9 mouse cellular contexts compared by ENCODE assay signal in genomic region chr11:118911307-118912070, GRCm38 (mm10). TPM values are rescaled to one million over a fixed set of nuclear protein-coding genes. Genes with fewer than 3 reads are reported as not detected.
DNase-seq lines count a peak whose midpoint lies in the region; ATAC-seq lines count a peak whose summit lies in the region.
"Had no signal": no experiment of that assay in that cellular context is flagged by ENCODE, and none has a peak within 500 bp of the region (broad histone marks: within the 10 kb centered on the region; RNA-seq: fewer than 3 reads in every experiment).

Gene Rbfox3 (minus strand): TSS chr11:118911597.

- no peak within 1 kb of the TSS for H3K4me2 ChIP-seq in kidney, embryonic 16.5 days (replicated peaks; ENCODE audit: low read depth, low read length)
- peak within 1 kb of the TSS; percentile 92; the same call in 1 of the 2 replicates for H3K4me2 ChIP-seq in forebrain, embryonic 14.5 days (ENCODE audit: low read length)
- no peak within 1 kb of the TSS for H3K4me2 ChIP-seq in midbrain, embryonic 12.5 days (replicated peaks)

- no peak within 1 kb of the TSS for H3K9ac ChIP-seq in kidney, embryonic 16.5 days (replicated peaks; ENCODE audit: low read length)
- H3K9ac ChIP-seq in forebrain, embryonic 14.5 days (ENCODE audit: low read length): no peak within 1 kb of the TSS
- no peak within 1 kb of the TSS for H3K9ac ChIP-seq in midbrain, embryonic 12.5 days (replicated peaks)
- H3K9ac ChIP-seq: heart, embryonic 15.5 days had no signal

- H3K4me1 ChIP-seq in kidney, embryonic 16.5 days (ENCODE audit: insufficient read depth, low read length): peaks cover 18% of the 10 kb centered on the region
- H3K4me1 ChIP-seq in forebrain, embryonic 14.5 days (ENCODE audit: control insufficient read depth, insufficient read depth, low read length): peaks cover 13% of the 10 kb centered on the region
- H3K4me1 ChIP-seq in midbrain, embryonic 12.5 days: peaks cover 53% of the 10 kb centered on the region

- H3K27ac ChIP-seq in kidney, embryonic 16.5 days (ENCODE audit: low read length): no peak within 1 kb of the TSS
- H3K27ac ChIP-seq in forebrain, embryonic 14.5 days (ENCODE audit: low read depth, low read length): no peak within 1 kb of the TSS
- peak within 1 kb of the TSS; percentile 43 for H3K27ac ChIP-seq in midbrain, embryonic 12.5 days (replicated peaks)
- H3K27ac ChIP-seq: heart, embryonic 15.5 days had no signal

- no peak within 1 kb of the TSS for H3K4me3 ChIP-seq in kidney, embryonic 16.5 days (ENCODE audit: low read length)
- no peak within 1 kb of the TSS for H3K4me3 ChIP-seq in forebrain, embryonic 14.5 days (ENCODE audit: low read depth, low read length)
- H3K4me3 ChIP-seq in midbrain, embryonic 12.5 days: no peak within 1 kb of the TSS

- H3K27me3 ChIP-seq in kidney, embryonic 16.5 days (ENCODE audit: insufficient read depth, low read length): peaks cover 61% of the 10 kb centered on the region
- H3K27me3 ChIP-seq in forebrain, embryonic 14.5 days (replicated peaks; ENCODE audit: control insufficient read depth, insufficient read depth, low read length): peaks cover 13% of the 10 kb centered on the region; the same call in 1 of the 2 replicates
- peaks cover 54% of the 10 kb centered on the region for H3K27me3 ChIP-seq in midbrain, embryonic 12.5 days

- no peaks in the 10 kb centered on the region for H3K9me3 ChIP-seq in kidney, embryonic 16.5 days (ENCODE audit: low read length)
- no peaks in the 10 kb centered on the region for H3K9me3 ChIP-seq in forebrain, embryonic 14.5 days (replicated peaks; ENCODE audit: control insufficient read depth, low read length)
- H3K9me3 ChIP-seq in midbrain, embryonic 12.5 days: no peaks in the 10 kb centered on the region
- H3K9me3 ChIP-seq: heart, embryonic 15.5 days had no signal

- ATAC-seq in kidney, embryonic 16.5 days (ENCODE audit: low FRiP score, low TSS enrichment): no peak
- ATAC-seq in forebrain, embryonic 14.5 days: no peak
- ATAC-seq in midbrain, embryonic 12.5 days (ENCODE audit: low FRiP score, low read depth): no peak
- ATAC-seq in megakaryocyte, adult 5-6 weeks (ENCODE audit: poor library complexity, severe bottlenecking): no peak

- DNase-seq in kidney, adult 9 months: peak; percentile 14
- peak; percentile 9 for DNase-seq in adipocyte (ENCODE audit: low spot score)
- peak; percentile 60 for DNase-seq in forebrain, embryonic 14.5 days (ENCODE audit: low spot score)
- no peak for DNase-seq in gastrocnemius, postnatal 4 days (ENCODE audit: low spot score in 2 of 2)
- no peak for DNase-seq in heart, adult 11 months

- H3K36me3 ChIP-seq in kidney, embryonic 16.5 days (ENCODE audit: insufficient read depth, low read length): no peaks in the 10 kb centered on the region
- H3K36me3 ChIP-seq in forebrain, embryonic 14.5 days (ENCODE audit: control insufficient read depth, insufficient read depth, low read length): no peaks in the 10 kb centered on the region
- no peaks in the 10 kb centered on the region for H3K36me3 ChIP-seq in midbrain, embryonic 12.5 days
- H3K36me3 ChIP-seq: heart, embryonic 15.5 days had no signal

- WGBS in kidney, embryonic 16.5 days: 52% methylated on average over 4 of the region's 4 CpGs
- WGBS in forebrain, embryonic 14.5 days: 57% methylated on average over 4 of the region's 4 CpGs
- WGBS in midbrain, embryonic 12.5 days: 66% methylated on average over 4 of the region's 4 CpGs

RNA-seq across cellular contexts. Expression of gene Rbfox3, which starts in this region (rescaled TPM):
- 0.63 and 1.0 TPM in 2 replicates for polyA plus RNA-seq in kidney, embryonic 16.5 days (2015; fragmentation: Nextera tagmentation; extraction: Ambion mirVana)
- polyA plus RNA-seq in forebrain, embryonic 14.5 days (2014; fragmentation: Nextera tagmentation; extraction: Ambion mirVana): 28.2 and 32.3 TPM in 2 replicates
- 16.0 and 17.0 TPM in 2 replicates for polyA plus RNA-seq in midbrain, embryonic 12.5 days (2016; fragmentation: Nextera tagmentation; extraction: Ambion mirVana)
- total RNA-seq in megakaryocyte, adult 5-6 weeks (2015): not detected in 2 replicates
- not detected in 2 replicates for total RNA-seq in megakaryocyte, adult 5-6 weeks (2017)
- under 1 TPM; 0.10 to 0.31 TPM for total RNA-seq in gastrocnemius, postnatal 4 days (2021)

Comparison
In these comparisons a context has a peak if more than half of its experiments do, and no peak if none do; other contexts are left out.
1. DNase-seq: peak in kidney, adult 9 months (single experiment), adipocyte (single experiment) and forebrain, embryonic 14.5 days (single experiment); none in gastrocnemius, postnatal 4 days (0 of 2) and heart, adult 11 months (single experiment).